Mouse (Mus musculus): ENCODE results near the gene Ssna1.

DNA sequence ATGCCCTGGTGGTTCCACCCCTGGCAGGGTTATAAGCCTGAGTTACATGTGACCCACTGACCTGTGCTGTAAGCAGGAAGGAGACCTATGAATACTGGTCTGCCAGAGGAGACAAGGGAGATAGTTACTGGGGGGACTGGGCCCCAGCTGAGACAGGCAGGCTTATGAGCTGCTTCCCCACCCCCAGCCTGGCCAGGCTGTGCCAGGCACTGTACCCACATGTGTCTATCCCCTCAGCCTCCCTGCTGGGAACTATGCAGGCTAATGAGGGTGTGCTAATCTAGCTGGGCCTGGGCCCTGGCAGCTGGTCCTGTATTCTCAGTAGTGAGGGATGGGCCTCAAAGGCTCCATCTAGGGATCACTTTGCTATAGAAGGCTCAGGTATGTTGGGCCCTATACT, 5.0 kb downstream of the Ssna1 start:
- TF ChIP-seq MAFK (IDR thresholded peaks at IDR 0.05; ENCODE audit: insufficient replicate concordance, low read length) (no peak), NELFE (IDR thresholded peaks at IDR 0.05; ENCODE audit: low read depth, low read length) (no peak), E2F4 (IDR thresholded peaks at IDR 0.05; ENCODE audit: insufficient replicate concordance, low read depth, low read length) (no peak), POLR2A (IDR thresholded peaks at IDR 0.05; ENCODE audit: low read depth, low read length) (no peak), CTCF (conservative IDR thresholded peaks at IDR 0.05 in 1 of 2, IDR thresholded peaks at IDR 0.05 in 1 of 2; ENCODE audit: low read depth in 2 of 2, low read length in 2 of 2) (no peak; a peak in 1 of 4 replicates), EP300 (IDR thresholded peaks at IDR 0.05; ENCODE audit: low read length) (no peak)

All from CH12.LX (cell line).